Mouse (Mus musculus) cerebellum, postnatal 25 days (tissue): Measurements from ENCODE around the gene Olfr1420.
"Not testable (repeated sequence)": the region's sequence is repeated elsewhere in the genome, so short reads cannot be mapped to it uniquely, and the experiment has no call there.

Source experiments
- DNase-seq, 2 experiments: peaks; one replicate each; pipeline ENCODE4 v3.0.0; 2021; ENCODE audit warnings: mixed read lengths in 2 of 2

Olfr1420 gene

DNA sequence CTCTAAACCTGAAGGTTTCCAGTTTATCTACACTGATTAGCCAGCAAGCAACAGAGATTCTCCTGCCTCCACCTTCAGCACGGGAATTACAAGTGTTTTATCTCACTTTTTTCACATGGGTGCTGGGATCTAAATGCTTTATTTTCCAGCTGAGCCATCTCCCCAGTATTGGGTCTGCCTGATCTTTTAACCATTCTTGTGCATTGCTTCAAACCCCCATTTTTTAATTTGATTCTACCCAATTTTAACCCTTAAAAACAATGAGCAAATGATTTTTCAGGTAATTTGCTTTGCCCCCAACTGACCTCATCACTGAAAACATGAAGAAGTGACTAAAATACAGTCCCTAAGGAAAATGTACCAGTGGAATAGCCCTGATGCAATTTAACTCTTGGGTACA, at the start of gene Olfr1420:
Gene Olfr1420 (plus strand): TSS at position 301 of the 400 bp plus-strand sequence.
- DNase-seq = no peak

DNA sequence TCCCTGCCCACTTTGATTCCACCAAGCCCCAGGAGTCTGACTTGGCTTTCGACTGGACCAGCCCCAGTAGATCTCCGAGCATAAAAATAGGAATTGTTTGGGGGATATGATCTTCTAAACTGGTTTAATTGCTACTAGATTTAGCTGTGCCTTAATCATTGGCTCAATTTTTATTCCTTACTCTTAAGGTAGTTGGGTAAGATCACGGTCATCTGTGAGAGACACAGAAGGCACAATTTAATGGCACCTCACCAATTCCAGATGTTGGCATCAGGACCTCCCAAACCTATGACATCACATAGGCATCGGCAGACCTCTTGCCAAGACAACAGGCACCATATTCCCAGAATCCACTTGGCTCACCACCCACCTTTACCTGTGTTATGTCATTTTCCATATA, 47.2 kb upstream of the Olfr1420 start, which contains the start of gene Olfr1417:
Gene Olfr1417 (minus strand): TSS at position 101 of the 400 bp plus-strand sequence.
- no peak for DNase-seq

DNA sequence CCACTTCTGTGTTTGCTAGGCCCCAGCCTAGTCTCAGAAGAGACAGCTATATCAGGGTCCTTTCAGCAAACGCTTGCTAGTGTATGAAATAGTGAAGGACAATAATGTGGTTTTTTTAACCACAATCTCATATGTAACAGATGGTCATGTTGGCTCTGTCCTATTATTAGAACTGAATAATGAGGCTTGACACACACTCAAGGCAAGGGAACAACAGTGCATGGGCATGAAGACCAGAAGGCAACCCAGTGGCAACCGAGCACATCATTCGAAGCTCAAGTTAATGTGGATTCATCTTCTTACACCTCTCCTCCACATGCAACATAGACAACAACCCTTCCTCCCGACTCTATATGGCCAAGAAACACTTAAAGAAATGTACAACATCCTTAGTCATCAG, 40.0 kb upstream of the Olfr1420 start:
- no peak for DNase-seq

DNA sequence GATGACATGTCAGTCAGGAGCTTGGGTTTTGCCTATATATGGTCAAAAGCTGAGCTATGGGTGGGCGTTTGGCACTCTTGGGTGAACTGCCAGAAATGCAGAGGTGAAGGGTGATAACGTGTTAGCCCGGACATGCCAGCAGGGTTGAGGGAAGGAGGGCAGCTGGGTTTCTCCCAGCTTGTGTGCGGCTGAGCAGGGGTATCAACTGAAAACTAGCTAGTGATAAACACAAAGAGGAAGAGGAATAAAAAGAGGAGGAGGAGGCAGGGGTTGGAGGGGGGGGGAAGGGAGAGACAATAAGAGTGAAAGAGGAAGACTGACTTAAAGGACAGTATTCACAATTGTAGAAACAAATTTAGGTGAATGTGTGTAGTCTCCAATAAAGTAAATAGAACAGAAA, 33.7 kb upstream of the Olfr1420 start:
- no peak for DNase-seq

DNA sequence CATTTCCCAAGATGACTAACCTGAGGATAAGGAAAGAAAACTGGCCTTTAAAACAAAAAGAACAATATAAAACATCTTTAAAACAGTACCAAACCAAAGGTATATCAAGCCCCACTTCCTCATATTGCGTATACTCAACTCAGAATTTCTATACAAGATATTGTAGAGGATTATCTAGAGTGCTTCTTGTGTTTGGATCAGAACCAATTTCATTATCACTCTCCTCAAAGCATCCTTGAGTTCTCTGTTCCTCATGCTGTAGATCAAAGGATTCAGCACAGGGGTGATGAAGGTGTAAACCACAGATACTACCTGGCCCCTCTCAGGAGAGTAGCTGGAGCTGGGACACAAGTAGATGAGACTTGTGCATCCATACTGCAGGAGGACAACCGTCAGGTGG, 31.5 kb upstream of the Olfr1420 start:
- no peak for DNase-seq

DNA sequence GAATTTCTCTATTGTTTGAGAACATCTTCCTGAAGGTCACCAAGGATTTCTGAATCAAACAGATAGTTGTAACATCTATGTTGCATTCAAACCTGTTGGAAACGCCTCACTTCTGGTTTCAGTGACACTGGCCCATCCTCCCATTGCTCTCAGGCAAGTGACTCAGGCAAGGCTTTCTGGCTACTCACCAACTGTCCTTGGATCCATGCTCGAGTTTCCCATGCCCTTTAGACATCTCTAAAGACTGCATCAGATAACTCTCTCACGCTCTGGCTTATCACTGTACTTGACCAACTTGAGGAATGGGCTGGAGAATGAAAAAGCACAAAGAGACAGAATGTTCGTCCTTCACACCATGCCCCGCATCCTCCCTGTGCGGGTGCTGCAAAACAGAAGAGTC, 29.9 kb upstream of the Olfr1420 start:
- no peak for DNase-seq

DNA sequence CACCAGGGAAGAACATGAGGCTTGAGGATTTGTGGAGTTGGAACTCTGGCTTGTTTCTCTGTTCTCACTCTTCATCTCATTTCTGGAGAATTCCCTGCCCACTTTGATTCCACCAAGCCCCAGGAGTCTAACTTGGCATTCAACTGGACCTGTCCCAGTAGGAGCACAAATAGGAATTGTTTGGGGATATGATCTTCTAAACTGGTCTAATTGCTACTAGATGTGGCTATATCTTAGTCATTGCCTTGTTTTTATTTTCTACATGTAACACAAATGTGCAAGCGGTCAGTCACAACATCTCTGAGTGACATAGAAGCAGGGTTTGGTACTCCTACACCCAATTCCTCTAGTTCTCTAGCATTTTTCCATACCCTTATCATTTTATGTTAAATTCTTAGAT, 25.4 kb upstream of the Olfr1420 start, which contains the start of gene Olfr1418:
Gene Olfr1418 (minus strand): TSS at position 101 of the 400 bp plus-strand sequence.
- no peak for DNase-seq

DNA sequence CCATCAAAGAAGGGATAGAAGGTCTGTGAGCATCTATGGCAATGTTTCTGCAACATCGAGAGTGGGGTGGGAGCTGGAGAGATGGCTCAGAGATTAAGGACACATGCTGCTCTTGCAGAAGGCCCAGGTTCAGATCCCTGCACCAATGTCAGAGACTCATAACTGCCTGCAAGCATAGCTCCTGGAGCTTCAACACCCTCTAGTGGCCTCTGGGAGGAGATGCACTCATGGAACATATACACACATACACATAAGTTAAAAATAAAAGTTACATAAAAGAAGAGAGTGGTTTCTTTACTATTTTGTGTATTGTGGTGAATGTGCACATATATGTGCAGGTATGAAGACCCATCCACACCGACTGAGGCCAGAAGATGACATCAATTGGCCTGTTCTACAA, 18.5 kb upstream of the Olfr1420 start:
- DNase-seq = no peak

DNA sequence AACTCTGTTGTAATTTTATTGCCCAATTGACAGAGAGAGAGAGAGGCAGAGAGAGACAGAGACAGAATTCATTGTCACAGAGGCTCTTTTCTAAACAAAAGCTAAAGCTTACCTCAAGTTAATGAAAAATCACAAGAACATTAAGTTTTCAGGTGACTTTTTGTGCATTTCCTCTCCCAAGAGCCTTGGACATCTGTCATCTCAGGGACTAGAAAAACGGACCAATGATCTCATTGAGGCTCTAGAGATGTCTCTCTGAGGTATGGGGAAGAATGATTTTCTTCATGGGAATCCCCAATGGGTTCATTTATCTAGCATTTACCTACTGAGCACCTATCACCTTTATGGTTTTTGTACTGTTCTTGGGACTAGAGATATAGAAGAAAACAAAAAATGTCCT, 11.4 kb upstream of the Olfr1420 start, which contains the start of gene Olfr1419:
Gene Olfr1419 (minus strand): TSS at position 101 of the 400 bp plus-strand sequence.
- DNase-seq = no peak

DNA sequence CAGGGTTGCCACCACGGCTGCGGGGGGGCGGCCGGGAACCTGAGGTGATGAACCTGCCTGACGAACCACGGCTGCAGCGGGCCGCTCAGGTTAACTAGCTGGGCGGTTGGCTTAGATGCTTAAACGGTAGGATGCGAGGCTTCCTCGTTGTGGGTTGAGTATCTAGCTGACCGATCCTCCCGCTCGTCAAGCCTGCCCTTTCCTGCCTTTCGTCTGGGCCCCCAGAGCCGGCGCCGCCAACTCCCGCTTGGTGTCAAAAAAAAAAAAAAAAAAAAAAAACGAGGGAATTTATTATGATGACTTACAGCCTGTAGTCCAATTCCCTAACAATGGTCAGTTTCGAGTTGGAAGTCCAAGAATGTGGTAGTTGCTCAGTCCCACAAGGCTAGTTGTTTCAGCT, 8.0 kb upstream of the Olfr1420 start:
- DNase-seq = not testable (repeated sequence)

DNA sequence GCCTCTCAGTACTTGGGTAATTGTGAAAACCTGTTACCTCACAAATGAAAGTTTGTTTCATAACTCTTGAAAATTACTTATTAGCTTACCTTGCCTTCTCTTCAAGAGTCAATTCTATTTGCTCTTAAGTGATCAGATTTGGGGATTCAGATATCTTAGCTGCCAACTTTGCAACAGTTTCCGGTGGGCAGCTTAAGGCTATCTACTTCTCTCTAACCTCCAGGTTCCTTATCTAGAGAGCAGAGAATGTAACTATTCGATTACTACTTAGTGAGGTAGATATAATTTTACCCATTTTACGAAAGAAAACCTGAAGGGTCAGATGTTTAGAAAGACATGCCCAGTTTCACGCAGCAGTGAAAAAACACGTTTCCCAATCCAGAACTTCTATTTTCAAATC, 24.7 kb downstream of the Olfr1420 start:
- DNase-seq = no peak

DNA sequence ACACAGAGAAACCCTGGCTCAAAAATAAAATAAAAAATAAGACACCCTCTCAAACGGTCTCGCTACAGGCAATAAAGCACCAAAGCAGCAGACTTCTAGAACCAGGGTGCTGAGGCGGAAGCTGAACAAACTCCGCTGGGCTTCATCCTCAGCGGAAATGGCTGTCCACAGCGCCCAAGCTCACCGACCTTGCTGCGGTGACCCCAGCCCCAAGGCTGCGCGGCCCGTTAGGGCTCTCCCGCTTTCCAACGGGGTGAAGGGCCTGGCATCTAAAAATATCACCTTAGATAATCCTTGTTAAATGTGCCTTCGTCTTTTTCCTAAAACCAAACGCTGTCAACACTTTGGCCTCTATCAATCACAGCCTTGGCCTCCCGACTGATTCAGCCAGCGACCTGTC, 25.2 kb downstream of the Olfr1420 start:
- DNase-seq = peak in 1 of 2 experiments; percentile 56

DNA sequence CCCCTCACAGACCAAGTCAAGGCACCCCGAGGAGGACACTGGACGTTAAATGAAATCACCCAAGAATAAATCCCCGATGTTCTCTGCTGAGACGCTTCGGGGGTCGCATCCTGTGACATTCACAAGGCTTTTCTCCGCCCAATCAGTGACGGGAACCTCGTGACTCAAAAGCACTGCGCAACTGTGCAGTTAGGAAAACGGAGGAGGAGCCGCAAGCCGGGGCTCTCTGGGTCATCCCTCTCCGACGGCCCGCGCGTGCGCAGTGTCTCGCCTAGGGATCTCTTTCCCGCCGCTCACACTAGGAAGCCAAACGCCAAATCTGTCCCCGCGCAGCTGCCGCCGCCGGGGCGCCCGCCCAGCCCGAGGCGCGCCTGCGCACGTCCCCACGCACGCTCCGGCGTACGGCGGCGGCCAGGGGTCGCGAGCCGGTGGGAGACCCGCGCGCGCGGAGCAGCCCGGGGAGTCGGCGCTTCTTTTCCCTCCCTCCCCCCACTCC, 25.7 kb downstream of the Olfr1420 start, which contains the start of gene Patl1:
Gene Patl1 (plus strand): TSS at position 363 of the 496 bp plus-strand sequence.
- peak; percentile 99 for DNase-seq

DNA sequence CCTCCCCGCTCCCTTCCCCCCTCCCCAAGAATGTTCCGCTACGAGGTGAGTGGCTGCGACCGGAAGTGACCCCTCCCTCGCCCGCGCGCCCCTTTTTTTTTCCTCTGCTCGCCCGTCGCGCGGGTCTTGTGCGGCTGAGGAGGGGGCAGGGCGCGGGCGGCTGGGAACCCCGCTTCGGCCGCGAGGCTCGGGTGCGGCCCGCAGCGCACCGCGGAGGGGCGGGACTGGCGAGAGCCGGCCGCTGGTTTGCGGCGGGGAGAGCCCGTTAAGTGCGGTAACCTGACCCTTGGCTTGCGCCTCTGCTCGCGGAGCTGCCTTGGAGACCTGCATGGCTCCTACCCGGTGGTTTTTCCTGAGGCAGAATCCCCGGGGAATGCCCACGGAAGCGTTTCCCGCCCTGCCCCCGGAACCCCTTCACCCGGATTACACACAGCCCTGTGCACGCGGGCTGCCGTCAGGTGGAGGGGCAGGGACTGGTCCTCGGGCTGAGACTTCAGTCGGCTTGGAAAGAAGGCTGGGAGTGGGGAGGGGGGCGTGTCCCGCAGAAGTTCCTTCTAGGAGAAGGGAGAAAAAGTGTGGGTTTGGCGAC, 26.3 kb downstream of the Olfr1420 start:
- DNase-seq = no peak

DNA sequence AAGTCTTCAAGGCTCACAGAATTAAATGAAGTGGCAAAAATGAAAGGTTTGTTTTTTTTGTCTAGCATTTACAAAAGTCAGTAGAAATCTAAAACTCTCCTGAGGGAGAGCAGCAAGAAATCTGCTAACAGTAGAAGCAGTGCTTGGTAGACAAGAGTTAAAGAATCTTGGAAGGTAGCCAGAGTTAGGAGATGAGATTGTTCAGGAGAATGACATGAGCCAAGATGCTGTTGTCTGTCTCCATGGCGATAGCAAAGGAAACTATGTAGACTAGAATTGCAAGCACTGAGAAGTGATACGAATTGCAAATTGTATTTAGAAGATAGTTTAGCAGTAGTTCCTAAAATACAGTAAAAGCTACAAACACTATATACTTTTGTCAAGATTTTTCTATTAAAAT, 29.4 kb downstream of the Olfr1420 start:
- peak in 1 of 2 experiments; percentile 18 for DNase-seq

DNA sequence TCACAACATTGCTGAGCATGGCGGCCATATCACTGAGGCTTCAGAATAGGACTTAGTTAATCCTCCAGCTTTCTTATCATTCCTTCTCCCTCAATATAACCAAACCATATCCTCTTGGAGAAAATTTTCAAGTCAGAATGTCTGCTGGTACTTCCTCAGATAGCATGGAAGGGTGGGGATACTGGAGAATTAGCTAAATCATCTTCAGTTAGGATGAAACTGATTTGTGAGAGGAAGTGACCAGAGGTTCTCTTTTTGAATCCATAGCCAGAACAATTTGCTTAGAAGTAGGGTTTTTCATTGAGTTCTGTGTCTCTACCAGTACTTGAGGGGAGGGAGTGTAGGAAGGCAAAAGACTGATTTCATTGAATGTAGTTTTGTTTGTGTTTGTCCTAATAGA, 35.7 kb downstream of the Olfr1420 start:
- no peak for DNase-seq

DNA sequence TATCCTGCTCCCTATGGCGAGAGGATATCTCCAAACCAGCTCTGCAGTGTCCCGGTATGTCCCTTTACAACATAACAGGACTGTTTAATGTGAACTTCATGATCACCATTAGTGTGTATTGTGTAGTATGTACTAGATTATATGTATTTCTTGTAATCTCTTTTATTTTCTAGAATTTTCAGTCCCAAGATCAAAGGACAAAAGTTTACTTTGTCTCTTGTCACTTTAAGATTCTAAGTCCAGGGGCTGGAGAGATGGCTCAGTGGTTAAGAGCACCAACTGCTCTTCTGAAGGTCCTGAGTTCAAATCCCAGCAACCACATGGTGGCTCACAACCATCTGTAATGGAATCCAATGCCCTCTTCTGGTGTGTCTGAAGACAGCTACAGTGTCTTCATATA, 36.1 kb downstream of the Olfr1420 start:
- DNase-seq = not testable (repeated sequence)

DNA sequence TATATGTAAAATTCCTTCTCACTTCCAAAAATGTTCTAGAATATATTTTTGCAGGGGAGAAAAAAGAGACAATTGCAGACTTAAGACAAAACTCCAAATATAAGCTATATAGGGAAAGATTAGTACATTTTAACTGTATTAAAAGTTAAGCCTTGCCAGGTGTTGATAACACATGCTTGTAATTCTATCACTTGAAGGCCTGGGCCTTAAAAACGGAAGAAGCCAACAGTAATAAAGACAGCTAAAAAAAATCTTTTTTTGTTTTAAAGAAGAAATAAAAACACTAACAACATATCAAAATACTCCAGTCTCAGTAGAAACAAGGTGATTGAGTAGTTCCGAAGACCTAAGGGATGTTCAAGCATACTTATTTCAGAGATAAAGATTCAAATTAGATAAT, 40.0 kb downstream of the Olfr1420 start:
- no peak for DNase-seq

DNA sequence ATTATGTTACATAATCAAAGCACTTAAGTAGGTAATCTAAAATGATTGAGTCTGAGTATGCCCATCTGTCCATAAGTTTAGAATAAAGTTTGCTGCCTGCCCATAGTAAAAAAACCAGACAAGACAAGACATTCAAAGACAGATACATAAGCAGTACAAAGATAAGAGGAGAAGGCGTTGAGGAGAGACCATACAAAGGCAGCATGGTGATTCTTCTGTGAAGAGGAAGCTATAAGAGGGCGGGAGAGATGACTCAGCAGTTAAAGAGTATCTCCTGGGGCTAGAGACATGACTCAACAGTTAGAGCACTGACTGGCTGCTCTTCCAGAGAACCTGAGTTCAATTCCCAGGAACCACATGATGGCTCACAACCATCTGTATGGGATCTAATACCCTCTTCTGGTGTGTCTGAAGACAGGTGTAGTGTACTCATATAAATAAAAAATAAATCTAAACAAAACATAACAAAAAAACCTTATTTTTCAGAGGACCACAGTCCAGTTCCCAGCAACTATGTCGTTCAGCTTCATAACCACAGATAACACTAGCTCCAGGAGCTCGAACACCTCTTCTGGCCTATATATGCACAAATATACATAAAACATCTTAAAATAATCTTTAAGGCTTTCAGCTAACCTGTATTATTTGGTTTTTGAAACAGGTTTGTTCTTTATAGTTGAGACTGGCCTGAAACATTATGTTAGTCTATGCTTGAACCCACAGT, 41.8 kb downstream of the Olfr1420 start:
- DNase-seq = no peak

DNA sequence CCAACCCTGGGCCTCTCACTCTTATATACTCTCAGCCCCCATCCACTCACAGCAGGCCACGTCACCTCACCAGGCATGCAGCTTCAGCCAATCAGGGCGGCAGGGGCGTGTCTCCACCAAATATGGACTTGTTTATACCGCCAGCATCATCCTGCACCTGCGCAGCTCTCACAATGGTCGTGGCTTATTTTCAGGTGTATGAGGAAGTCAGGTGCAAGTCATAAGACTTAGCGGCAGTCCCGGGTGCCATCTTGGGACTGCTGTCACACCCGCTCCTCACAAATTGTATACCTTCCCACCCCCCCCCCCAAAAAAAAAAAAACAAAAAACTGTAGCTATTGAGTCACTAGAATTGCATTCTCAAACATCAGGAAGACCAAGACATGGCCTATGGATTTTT, 60.1 kb downstream of the Olfr1420 start:
- not testable (repeated sequence) for DNase-seq
